Mouse (Mus musculus): ENCODE measurements around the gene Gramd2.

GRCm38 (mm10) chr9:59659036-59660026 lies 20.6 kb upstream of the Gramd2 start:
- TF ChIP-seq POLR2A (IDR thresholded peaks at IDR 0.05; ENCODE audit: extremely low read depth, insufficient read depth, low read length) = no peak
- TF ChIP-seq CTCF (IDR thresholded peaks at IDR 0.05; ENCODE audit: low read depth, low read length) = peak; percentile 81

Measured in liver, adult 2 months (tissue).